Mouse (Mus musculus): Measurements from ENCODE around the gene Oas1g.
"Not testable (repeated sequence)": the region's sequence is repeated elsewhere in the genome, so short reads cannot be mapped to it uniquely, and the experiment has no call there.

DNA sequence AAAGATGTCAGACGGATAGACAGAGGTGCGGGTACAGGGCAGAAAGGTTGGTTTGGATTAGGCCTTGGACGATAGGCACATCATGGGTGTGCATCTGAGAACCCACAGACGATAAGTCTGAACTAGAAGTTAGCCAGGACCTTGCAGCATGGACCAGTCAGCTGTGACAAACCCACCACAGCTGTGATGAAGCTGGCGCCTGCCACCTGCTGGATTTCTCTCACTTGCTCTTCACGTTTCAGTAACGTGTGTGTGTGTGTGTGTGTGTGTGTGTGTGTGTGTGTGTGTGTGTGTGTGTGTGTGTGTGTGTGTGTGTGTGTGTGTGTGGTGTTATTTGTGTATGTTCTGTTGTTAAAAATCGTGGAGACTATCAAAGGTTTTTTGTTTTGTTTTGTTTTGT lies 26.8 kb upstream of the Oas1g start, which contains the start of gene Oas1d:
- not testable (repeated sequence) for TF ChIP-seq CTCF (IDR thresholded peaks at IDR 0.05; ENCODE audit: low read depth, low read length); POLR2A (IDR thresholded peaks at IDR 0.05; ENCODE audit: insufficient read depth, low read length)

Data from ES-Bruce4 (cell line).